Mouse (Mus musculus): Measurements from ENCODE around the gene Josd1. TPM values are rescaled to one million over a fixed set of nuclear protein-coding genes. Genes with fewer than 3 reads are reported as not detected.

The Josd1 gene
- polyA plus RNA-seq, 1 experiment from 2014 or later = 19.0 TPM

GRCm38 (mm10) chr15:79695516-79695915 is 7.8 kb upstream of the Josd1 start:
- no peak overlapping the region for H3K9ac ChIP-seq (ENCODE audit: low read depth, low read length)
- H3K36me3 ChIP-seq (ENCODE audit: insufficient read depth, low read length) = 0 out of 2 replicates have a peak, but pooled peaks cover 3% of the 10 kb centered on the region
- H3K27ac ChIP-seq = no peak overlapping the region
- no peak overlapping the region for H3K4me2 ChIP-seq (ENCODE audit: low read length)
- no peaks in the 10 kb centered on the region for H3K9me3 ChIP-seq (replicated peaks; ENCODE audit: low read length)
- TF ChIP-seq CTCF (IDR thresholded peaks at IDR 0.05; ENCODE audit: low read depth) = no peak
- ATAC-seq (replicated peaks; ENCODE audit: low FRiP score, low read depth) (no peak), DNase-seq (ENCODE audit: low spot score) (no peak)
- no peak overlapping the region for H3K4me3 ChIP-seq (replicated peaks; ENCODE audit: low read depth, low read length)
- 47% methylated on average over 3 of the region's 3 CpGs for WGBS
- no peaks in the 10 kb centered on the region for H3K27me3 ChIP-seq (ENCODE audit: insufficient read depth, low read length)
- peaks cover 21% of the 10 kb centered on the region; the same call in 1 of the 2 replicates for H3K4me1 ChIP-seq (replicated peaks; ENCODE audit: insufficient read depth, low read length)

GRCm38 (mm10) chr15:79694512-79694911 is 6.8 kb upstream of the Josd1 start:
- no peaks in the 10 kb centered on the region for H3K27me3 ChIP-seq (ENCODE audit: insufficient read depth, low read length)
- no peak overlapping the region for H3K27ac ChIP-seq
- peaks cover 24% of the 10 kb centered on the region for H3K4me1 ChIP-seq (replicated peaks; ENCODE audit: insufficient read depth, low read length)
- H3K36me3 ChIP-seq (ENCODE audit: insufficient read depth, low read length) = 0 out of 2 replicates have a peak, but pooled peaks cover 3% of the 10 kb centered on the region
- no peak overlapping the region for H3K4me2 ChIP-seq (ENCODE audit: low read length)
- WGBS = 87% methylated on average over 4 of the region's 4 CpGs
- no peak overlapping the region for H3K4me3 ChIP-seq (replicated peaks; ENCODE audit: low read depth, low read length)
- TF ChIP-seq CTCF (IDR thresholded peaks at IDR 0.05; ENCODE audit: low read depth) = no peak
- no peak for ATAC-seq (replicated peaks; ENCODE audit: low FRiP score, low read depth)
- no peak overlapping the region for H3K9ac ChIP-seq (ENCODE audit: low read depth, low read length)
- DNase-seq (ENCODE audit: low spot score) = no peak
- H3K9me3 ChIP-seq (replicated peaks; ENCODE audit: low read length) = no peaks in the 10 kb centered on the region

- Histone ChIP-seq H3K36me3 (ENCODE audit: insufficient read depth, low read length) (0 out of 2 replicates have a peak, but pooled peaks cover 3% of the 10 kb centered on the region), H3K27me3 (ENCODE audit: insufficient read depth, low read length) (no peaks in the 10 kb centered on the region), H3K27ac (no peak overlapping the region), H3K4me2 (ENCODE audit: low read length) (no peak overlapping the region), H3K4me3 (replicated peaks; ENCODE audit: low read depth, low read length) (no peak overlapping the region), H3K9me3 (replicated peaks; ENCODE audit: low read length) (no peaks in the 10 kb centered on the region), H3K4me1 (replicated peaks; ENCODE audit: insufficient read depth, low read length) (peaks cover 25% of the 10 kb centered on the region), H3K9ac (ENCODE audit: low read depth, low read length) (no peak overlapping the region)
- no peak for TF ChIP-seq CTCF (IDR thresholded peaks at IDR 0.05; ENCODE audit: low read depth)
- DNase-seq (ENCODE audit: low spot score) (no peak), ATAC-seq (replicated peaks; ENCODE audit: low FRiP score, low read depth) (no peak)
- WGBS = 66% methylated on average over 11 of the region's 11 CpGs
Observed at GRCm38 (mm10) chr15:79693740-79694139, 6.0 kb upstream of the Josd1 start.

GRCm38 (mm10) chr15:79692334-79692733 is 4.6 kb upstream of the Josd1 start:
- Histone ChIP-seq H3K9ac (ENCODE audit: low read depth, low read length) (no peak overlapping the region), H3K4me2 (ENCODE audit: low read length) (peak overlapping the region; percentile 99; the same call in 1 of the 2 replicates), H3K36me3 (ENCODE audit: insufficient read depth, low read length) (0 out of 2 replicates have a peak, but pooled peaks cover 3% of the 10 kb centered on the region), H3K27ac (no peak overlapping the region), H3K4me1 (replicated peaks; ENCODE audit: insufficient read depth, low read length) (peaks cover 28% of the 10 kb centered on the region), H3K4me3 (replicated peaks; ENCODE audit: low read depth, low read length) (no peak overlapping the region), H3K27me3 (ENCODE audit: insufficient read depth, low read length) (no peaks in the 10 kb centered on the region), H3K9me3 (replicated peaks; ENCODE audit: low read length) (no peaks in the 10 kb centered on the region)
- 63% methylated on average over 5 of the region's 5 CpGs for WGBS
- DNase-seq (ENCODE audit: low spot score) = no peak
- no peak for TF ChIP-seq CTCF (IDR thresholded peaks at IDR 0.05; ENCODE audit: low read depth)
- ATAC-seq (replicated peaks; ENCODE audit: low FRiP score, low read depth) = no peak

- Histone ChIP-seq H3K9ac (ENCODE audit: low read depth, low read length) (peak overlapping the region; percentile 91), H3K9me3 (replicated peaks; ENCODE audit: low read length) (no peaks in the 10 kb centered on the region), H3K4me2 (ENCODE audit: low read length) (peak overlapping the region; percentile 99), H3K27me3 (ENCODE audit: insufficient read depth, low read length) (no peaks in the 10 kb centered on the region), H3K4me3 (replicated peaks; ENCODE audit: low read depth, low read length) (peak overlapping the region; percentile 90), H3K27ac (peak overlapping the region; percentile 87), H3K4me1 (replicated peaks; ENCODE audit: insufficient read depth, low read length) (peaks cover 24% of the 10 kb centered on the region), H3K36me3 (ENCODE audit: insufficient read depth, low read length) (0 out of 2 replicates have a peak, but pooled peaks cover under 1% of the 10 kb centered on the region)
- ATAC-seq (replicated peaks; ENCODE audit: low FRiP score, low read depth) (peak; percentile 4; the same call in 1 of the 2 replicates), DNase-seq (ENCODE audit: low spot score) (no peak)
- WGBS = under 1% methylated on average over 39 of the region's 53 CpGs
- TF ChIP-seq CTCF (IDR thresholded peaks at IDR 0.05; ENCODE audit: low read depth) = no peak
Observed at GRCm38 (mm10) chr15:79691023-79691508, 3.3 kb upstream of the Josd1 start.

GRCm38 (mm10) chr15:79690426-79691022 is 2.8 kb upstream of the Josd1 start, which contains the start of gene Gtpbp1:
Gene Gtpbp1, plus strand, starts transcription at chr15:79690845.
- Histone ChIP-seq H3K27me3 (ENCODE audit: insufficient read depth, low read length) (no peaks in the 10 kb centered on the region), H3K9me3 (replicated peaks; ENCODE audit: low read length) (no peaks in the 10 kb centered on the region), H3K4me3 (replicated peaks; ENCODE audit: low read depth, low read length) (peak within 1 kb of the TSS; percentile 90), H3K4me2 (ENCODE audit: low read length) (peak within 1 kb of the TSS; percentile 99), H3K36me3 (ENCODE audit: insufficient read depth, low read length) (no peaks in the 10 kb centered on the region), H3K9ac (ENCODE audit: low read depth, low read length) (peak within 1 kb of the TSS; percentile 91), H3K27ac (peak within 1 kb of the TSS; percentile 87), H3K4me1 (replicated peaks; ENCODE audit: insufficient read depth, low read length) (peaks cover 29% of the 10 kb centered on the region)
- TF ChIP-seq CTCF (IDR thresholded peaks at IDR 0.05; ENCODE audit: low read depth) = no peak
- ATAC-seq (replicated peaks; ENCODE audit: low FRiP score, low read depth) (peak; percentile 95), DNase-seq (ENCODE audit: low spot score) (peak; percentile 99)
- under 1% methylated on average over 45 of the region's 45 CpGs for WGBS

All from kidney, postnatal 0 days (tissue).